Mouse (Mus musculus): ENCODE measurements at regions not wholly inside any gene's neighbourhood (a gene's known extent, or its start where the extent isn't known, plus 50 kb on each side); places are given as distances from the start of the nearest gene placed in this dataset.

DNA sequence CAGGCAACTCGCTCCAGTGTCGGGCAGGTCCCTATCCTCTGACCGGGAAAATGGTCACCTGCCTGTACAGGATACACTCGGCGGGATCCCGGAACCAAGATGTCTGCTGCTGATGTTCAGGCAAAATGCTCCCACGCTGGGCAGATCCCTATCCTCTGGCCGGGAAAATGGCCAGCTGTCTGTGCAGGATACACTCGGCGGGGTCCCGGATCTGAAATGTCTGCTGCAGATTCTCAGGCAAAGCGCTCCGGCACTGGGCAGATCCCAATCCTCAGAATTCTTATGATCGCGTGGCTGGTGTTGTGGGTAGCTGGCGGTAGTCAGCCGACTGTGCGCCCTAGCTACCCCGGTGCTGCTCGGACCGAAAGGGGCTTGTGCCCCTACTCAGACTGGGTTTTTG, 161.4 kb downstream of the Gm12353 start:
- DNase-seq: peak in 1 of 2 experiments; percentile 2
